Mouse (Mus musculus) intestine, embryonic 16.5 days (tissue): Measurements from ENCODE around the gene Slc38a11. TPM values are rescaled to one million over a fixed set of nuclear protein-coding genes. Genes with fewer than 3 reads are reported as not detected.
A peak's percentile ranks its signal among the peaks of the same experiment; 100 is the strongest.

Experiments used
- ATAC-seq: fragments of 200-750 bp; cut with Nextera tagmentation; 2 replicates; pipeline ENCODE4 v1.8.0; 2017; ENCODE audit warnings: moderate TSS enrichment, moderate library complexity
- H3K27ac ChIP-seq: fragments of 300-500 bp; sonication (generic); 2 replicates; pipeline ENCODE4 v1.5.1; 2014; ENCODE audit warnings: mild to moderate bottlenecking, low read length
- H3K27me3 ChIP-seq: fragments of 300-500 bp; sonication (generic); replicated peaks from 2 replicates; pipeline ENCODE4 v1.6.1; 2014; ENCODE audit warnings: low read length, control low read depth, mixed read lengths; ENCODE audit not compliant: control insufficient read depth, insufficient read depth
- H3K36me3 ChIP-seq: fragments of 300-500 bp; sonication (generic); 2 replicates; pipeline ENCODE4 v1.6.1; 2014; ENCODE audit warnings: low read length, control low read depth; ENCODE audit not compliant: control insufficient read depth, insufficient read depth
- H3K4me1 ChIP-seq: fragments of 300-500 bp; sonication (generic); 2 replicates; pipeline ENCODE4 v1.6.1; 2014; ENCODE audit warnings: low read length, control low read depth, mixed read lengths; ENCODE audit not compliant: control insufficient read depth, insufficient read depth
- H3K4me2 ChIP-seq: fragments of 300-500 bp; sonication (generic); 2 replicates; pipeline ENCODE4 v1.6.1; 2014; ENCODE audit warnings: low read depth, low read length, control low read depth
- H3K4me3 ChIP-seq: fragments of 300-500 bp; sonication (generic); 2 replicates; pipeline ENCODE4 v1.5.1; 2014; ENCODE audit warnings: mild to moderate bottlenecking, low read length
- H3K9ac ChIP-seq: fragments of 300-500 bp; sonication (generic); 2 replicates; pipeline ENCODE4 v1.6.1; 2014; ENCODE audit warnings: low read depth, low read length
- H3K9me3 ChIP-seq: fragments of 300-500 bp; sonication (generic); 2 replicates; pipeline ENCODE4 v1.6.1; 2016; ENCODE audit warnings: low read length, control low read depth; ENCODE audit not compliant: control insufficient read depth
- WGBS: fragments of 180-500 bp; shearing (Covaris S2); extraction: QIAGEN DNeasy Blood & Tissue Kit; methylation state at CpG from one replicate; pipeline ENCODE4 v1.1.7; 2014; 5-methylcytosine and 5-hydroxymethylcytosine counted together
- polyA plus RNA-seq: library from polyadenylated mRNA; unstranded; fragments of >200 nt; fragmentation: Nextera tagmentation; extraction: Ambion mirVana; gene quantifications from 2 replicates; pipeline ENCODE4 v1.2.1, GENCODE M21; 2015

Gene Slc38a11
- polyA plus RNA-seq, 1 experiment from 2014 or later, result 0.57 TPM

DNA sequence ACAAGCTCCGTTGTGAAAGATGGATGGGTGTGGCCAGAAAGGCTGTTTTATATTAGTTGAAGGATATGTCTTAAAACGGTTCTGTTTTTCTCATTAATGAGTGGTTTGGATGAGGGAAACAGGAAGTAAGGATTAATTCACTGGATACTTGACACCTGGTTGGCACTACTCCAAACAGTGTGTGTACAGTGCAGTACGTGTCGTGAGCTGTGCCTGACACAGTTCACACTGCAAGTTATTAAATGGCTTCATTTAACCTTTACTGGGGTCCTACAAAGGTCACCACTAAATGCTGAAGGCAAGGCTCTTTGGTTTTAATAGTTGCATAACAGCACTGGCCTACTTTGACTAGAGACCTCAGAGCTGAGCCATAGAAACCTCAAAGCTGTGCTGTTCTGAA, 18.7 kb upstream of the Slc38a11 start:
- Histone ChIP-seq H3K36me3 (no peaks in the 10 kb centered on the region), H3K27ac (no peak overlapping the region), H3K9me3 (no peaks in the 10 kb centered on the region), H3K4me1 (peaks cover 4% of the 10 kb centered on the region; the same call in 1 of the 2 replicates), H3K4me3 (no peak overlapping the region), H3K9ac (no peak overlapping the region), H3K4me2 (no peak overlapping the region), H3K27me3 (no peaks in the 10 kb centered on the region)
- 22% methylated on average over 4 of the region's 4 CpGs for WGBS
- ATAC-seq, result peak; percentile 72

DNA sequence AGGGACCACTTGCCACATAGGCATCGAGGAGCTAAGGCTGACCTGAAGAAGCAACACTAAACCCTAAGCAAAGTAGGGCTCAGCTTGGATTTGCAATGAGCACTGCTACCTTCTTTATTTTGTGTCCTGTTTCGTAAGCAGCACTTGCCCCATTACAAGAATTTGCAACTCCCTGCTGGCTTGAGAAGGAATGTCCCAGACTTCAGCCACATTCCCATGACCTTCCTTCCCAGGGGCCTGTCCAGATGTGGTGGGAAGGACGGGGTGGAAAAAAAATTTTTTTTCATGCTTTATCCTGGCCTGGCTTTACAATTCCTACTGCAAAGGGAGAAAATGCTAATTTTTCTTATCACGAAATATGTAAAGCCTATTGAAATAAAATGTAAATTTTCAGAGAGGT, 14.6 kb upstream of the Slc38a11 start:
- Histone ChIP-seq H3K36me3 (no peaks in the 10 kb centered on the region), H3K27me3 (no peaks in the 10 kb centered on the region), H3K9me3 (no peaks in the 10 kb centered on the region), H3K27ac (no peak overlapping the region), H3K4me3 (no peak overlapping the region), H3K4me2 (no peak overlapping the region), H3K4me1 (peaks cover 4% of the 10 kb centered on the region; the same call in 1 of the 2 replicates), H3K9ac (no peak overlapping the region)
- ATAC-seq, result no peak
- 69% methylated on average over 4 of the region's 4 CpGs for WGBS

DNA sequence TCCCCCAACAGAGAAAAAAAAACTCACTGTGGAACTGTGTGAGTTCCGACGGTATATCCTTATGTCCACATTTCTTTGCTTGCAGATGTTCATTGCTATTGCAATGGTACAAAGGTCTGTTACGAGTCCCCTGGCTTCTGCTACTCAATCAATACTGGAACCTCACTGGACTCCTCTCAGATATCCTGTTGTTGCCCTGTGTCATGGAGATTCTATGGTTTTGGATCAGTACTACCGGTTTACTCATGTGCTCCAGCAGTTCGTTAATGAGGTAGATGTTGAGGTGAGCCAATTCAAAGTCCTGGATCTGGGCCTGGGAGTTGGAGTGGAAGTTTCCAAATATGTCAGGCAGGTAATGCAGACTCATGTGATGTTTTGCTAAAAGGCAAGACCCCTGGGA, 10.6 kb upstream of the Slc38a11 start:
- Histone ChIP-seq H3K9ac (no peak overlapping the region), H3K36me3 (no peaks in the 10 kb centered on the region), H3K4me1 (no peaks in the 10 kb centered on the region), H3K27ac (no peak overlapping the region), H3K9me3 (no peaks in the 10 kb centered on the region), H3K27me3 (no peaks in the 10 kb centered on the region), H3K4me2 (no peak overlapping the region), H3K4me3 (no peak overlapping the region)
- WGBS, result 74% methylated on average over 5 of the region's 5 CpGs
- ATAC-seq, result no peak

DNA sequence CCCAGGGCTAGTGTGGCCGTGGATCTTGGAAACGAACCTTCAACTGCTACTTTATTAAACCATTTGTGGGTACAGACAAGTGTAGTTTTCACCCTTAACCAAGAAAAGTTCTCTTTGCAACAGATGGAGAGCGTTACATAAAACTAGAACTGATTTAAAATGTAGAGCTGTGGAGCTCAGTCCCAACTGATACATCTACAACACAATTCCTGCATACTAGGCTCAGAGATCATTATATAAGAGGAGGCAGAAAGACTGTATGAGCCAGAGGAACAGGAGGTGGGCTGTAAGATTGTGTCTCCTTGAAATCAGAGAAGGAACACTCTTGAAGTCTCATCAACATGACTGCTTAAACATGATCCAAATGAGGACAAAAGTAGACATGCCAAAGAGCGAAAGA, 9.2 kb upstream of the Slc38a11 start:
- WGBS, result 87% methylated on average over 4 of the region's 4 CpGs
- ATAC-seq, result no peak

DNA sequence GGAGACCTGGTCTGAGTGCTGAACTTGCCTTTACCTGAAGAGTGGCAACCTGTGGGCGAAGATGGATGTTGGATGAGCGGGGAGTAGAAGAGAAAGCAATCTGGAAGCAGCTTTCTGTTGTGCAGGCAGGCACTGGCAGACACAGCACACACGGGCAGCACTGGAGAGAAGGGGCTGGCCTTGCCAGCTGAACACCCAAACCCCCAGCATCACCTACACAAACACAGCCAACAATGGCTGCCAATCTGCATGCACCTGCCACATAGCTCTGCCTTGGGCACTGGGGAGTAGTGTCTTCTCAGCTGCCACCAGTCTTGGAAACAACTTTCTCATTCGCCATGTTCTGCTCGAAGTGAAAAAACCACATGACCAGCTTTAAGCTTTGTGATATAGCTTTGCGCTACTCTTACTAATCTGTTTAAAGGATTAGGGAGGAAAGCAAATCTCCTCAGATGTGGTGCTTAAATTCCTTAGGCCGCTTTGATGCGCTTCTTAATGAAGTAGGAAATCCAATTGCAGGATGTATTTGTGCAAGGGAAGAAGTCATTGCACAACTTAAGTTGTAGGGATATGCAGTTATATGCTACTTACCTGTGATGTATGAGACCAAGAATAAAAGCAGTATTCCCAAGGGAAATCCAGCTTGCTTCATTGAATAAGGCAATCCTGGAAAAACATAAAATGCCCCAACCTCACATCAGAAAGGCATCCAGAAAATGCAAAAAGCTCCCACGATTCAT, 2.9 kb downstream of the Slc38a11 start:
- Histone ChIP-seq H3K27ac (no peak overlapping the region), H3K9me3 (no peaks in the 10 kb centered on the region), H3K4me2 (no peak overlapping the region), H3K27me3 (no peaks in the 10 kb centered on the region), H3K9ac (no peak overlapping the region), H3K4me1 (peaks cover 4% of the 10 kb centered on the region; the same call in 1 of the 2 replicates), H3K36me3 (no peaks in the 10 kb centered on the region), H3K4me3 (no peak overlapping the region)
- ATAC-seq, result no peak
- WGBS, result 87% methylated on average over 9 of the region's 9 CpGs

More for the DNA sequence above, 9.2 kb upstream of the Slc38a11 start:
- Histone ChIP-seq H3K9me3 (no peaks in the 10 kb centered on the region), H3K4me3 (no peak overlapping the region), H3K9ac (no peak overlapping the region), H3K4me2 (no peak overlapping the region), H3K36me3 (no peaks in the 10 kb centered on the region), H3K27me3 (no peaks in the 10 kb centered on the region), H3K4me1 (no peaks in the 10 kb centered on the region), H3K27ac (no peak overlapping the region)

DNA sequence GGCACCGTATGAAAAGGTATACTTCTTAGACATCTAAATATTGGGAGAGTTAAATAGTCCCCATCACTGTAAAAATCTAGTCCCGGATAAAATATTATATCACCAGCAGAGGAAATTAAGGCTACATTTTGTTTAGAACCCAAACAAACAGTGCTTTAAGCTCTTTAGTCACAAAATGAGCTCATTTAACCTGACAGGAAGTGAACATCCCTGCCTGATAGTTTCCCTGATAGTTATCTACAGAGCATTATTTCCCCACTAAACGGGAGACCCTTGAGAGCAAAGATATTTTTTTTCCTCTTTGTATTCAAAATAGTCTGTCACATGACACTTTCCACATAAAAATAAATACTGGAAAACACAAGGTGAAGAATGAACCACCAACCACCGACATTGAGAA, 16.5 kb downstream of the Slc38a11 start:
- WGBS, result 41% methylated on average over 4 of the region's 4 CpGs

DNA sequence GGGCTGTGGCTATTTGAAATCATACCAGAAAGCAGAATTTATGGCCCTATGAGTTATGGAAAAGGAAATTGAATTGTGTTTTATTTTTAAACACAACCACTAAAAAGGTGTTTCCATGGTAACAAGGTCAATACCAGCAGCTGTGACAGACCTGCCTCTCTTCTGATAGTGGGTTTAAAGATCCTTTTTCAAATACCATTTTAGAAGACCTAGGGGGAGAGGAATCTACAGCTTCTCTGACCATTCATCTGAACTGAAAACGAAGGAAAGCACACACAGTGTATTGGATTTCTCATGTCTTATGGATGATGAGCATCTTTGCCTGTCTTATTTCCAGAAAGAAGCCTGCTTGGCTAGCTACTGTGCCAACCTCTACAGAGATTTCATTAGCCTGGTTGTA, 16.9 kb downstream of the Slc38a11 start:
- H3K4me3 ChIP-seq, result no peak overlapping the region
- no peaks in the 10 kb centered on the region for H3K36me3 ChIP-seq
- H3K4me2 ChIP-seq, result no peak overlapping the region
- ATAC-seq, result no peak
- H3K9ac ChIP-seq, result no peak overlapping the region
- no peaks in the 10 kb centered on the region for H3K9me3 ChIP-seq
- H3K4me1 ChIP-seq, result no peaks in the 10 kb centered on the region
- H3K27me3 ChIP-seq, result no peaks in the 10 kb centered on the region
- H3K27ac ChIP-seq, result no peak overlapping the region
- 49% methylated on average over 1 of the region's 1 CpGs for WGBS

More for the DNA sequence above, 16.5 kb downstream of the Slc38a11 start:
- no peak overlapping the region for H3K27ac ChIP-seq
- no peak overlapping the region for H3K4me3 ChIP-seq
- no peaks in the 10 kb centered on the region for H3K36me3 ChIP-seq
- H3K4me2 ChIP-seq, result no peak overlapping the region
- ATAC-seq, result no peak
- H3K27me3 ChIP-seq, result no peaks in the 10 kb centered on the region
- H3K9me3 ChIP-seq, result no peaks in the 10 kb centered on the region
- no peaks in the 10 kb centered on the region for H3K4me1 ChIP-seq
- no peak overlapping the region for H3K9ac ChIP-seq

DNA sequence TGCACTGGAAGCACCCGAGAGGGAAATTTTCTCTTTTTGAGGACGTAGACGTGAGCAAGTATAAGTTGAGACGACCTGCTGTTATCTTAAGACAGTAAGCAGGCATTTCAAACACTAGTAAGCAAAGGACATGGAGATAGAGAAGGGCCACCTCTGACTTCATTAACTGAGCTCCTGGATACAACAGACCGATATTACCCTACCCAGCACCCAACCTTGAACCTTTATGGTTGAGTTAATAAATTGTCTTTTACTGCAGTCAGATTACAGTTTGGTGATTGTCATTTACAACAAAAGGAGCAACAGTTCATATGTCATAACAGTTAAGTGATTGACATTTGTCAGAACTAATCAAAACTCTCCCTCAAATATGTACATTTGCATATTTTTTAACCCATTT, 17.8 kb downstream of the Slc38a11 start:
- peak; percentile 70; the same call in 1 of the 2 replicates for ATAC-seq

DNA sequence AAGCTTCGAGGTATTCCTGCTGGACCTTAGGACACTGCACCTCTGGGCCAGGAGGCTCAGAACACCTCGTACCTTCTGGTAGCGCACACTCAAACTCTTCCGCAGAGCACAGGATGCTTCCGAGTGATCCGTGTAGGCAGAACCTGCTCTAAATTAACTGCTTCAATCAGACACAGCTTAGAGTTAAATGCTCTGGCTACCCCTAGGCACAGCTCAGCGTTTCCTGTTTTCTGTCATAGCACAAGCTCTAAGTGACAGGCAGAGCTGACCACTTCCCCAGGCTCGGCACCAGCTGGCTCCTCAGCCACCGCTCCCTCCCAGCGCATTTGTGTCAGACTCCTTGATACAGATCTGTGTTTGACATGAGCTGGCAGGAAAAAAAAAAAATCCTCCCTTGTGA, 21.8 kb downstream of the Slc38a11 start:
- WGBS, result 54% methylated on average over 10 of the region's 10 CpGs
- H3K36me3 ChIP-seq, result no peaks in the 10 kb centered on the region
- H3K4me3 ChIP-seq, result no peak overlapping the region
- no peak overlapping the region for H3K9ac ChIP-seq
- H3K9me3 ChIP-seq, result no peaks in the 10 kb centered on the region
- no peak overlapping the region for H3K27ac ChIP-seq
- H3K27me3 ChIP-seq, result no peaks in the 10 kb centered on the region
- no peaks in the 10 kb centered on the region for H3K4me1 ChIP-seq
- no peak overlapping the region for H3K4me2 ChIP-seq
- ATAC-seq, result no peak; the same call in 1 of the 2 replicates

More for the DNA sequence above, 17.8 kb downstream of the Slc38a11 start:
- no peak overlapping the region for H3K4me3 ChIP-seq
- WGBS, result 69% methylated on average over 5 of the region's 5 CpGs
- H3K4me2 ChIP-seq, result no peak overlapping the region
- no peak overlapping the region for H3K9ac ChIP-seq
- no peak overlapping the region for H3K27ac ChIP-seq
- no peaks in the 10 kb centered on the region for H3K9me3 ChIP-seq
- no peaks in the 10 kb centered on the region for H3K36me3 ChIP-seq
- no peaks in the 10 kb centered on the region for H3K4me1 ChIP-seq
- no peaks in the 10 kb centered on the region for H3K27me3 ChIP-seq

DNA sequence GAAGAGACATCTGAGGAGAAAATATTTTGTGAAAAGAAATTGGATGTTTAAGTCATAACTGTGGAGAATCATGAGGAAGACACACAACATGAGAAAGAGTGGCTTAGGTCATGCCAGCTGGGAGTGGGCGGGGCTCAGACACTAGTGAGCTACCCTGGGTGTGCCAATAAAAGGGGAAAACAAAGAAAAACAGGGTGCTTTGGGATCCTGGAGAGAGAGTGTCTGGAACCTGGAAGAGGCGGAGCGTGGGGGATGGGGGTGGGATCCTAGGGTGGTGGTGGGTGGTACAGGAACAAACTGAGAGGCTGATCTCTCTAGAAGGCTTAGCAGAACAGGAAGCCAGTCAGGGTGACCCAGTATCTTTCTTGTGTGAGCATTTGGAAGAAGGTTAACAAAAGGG, 23.0 kb downstream of the Slc38a11 start:
- WGBS, result 75% methylated on average over 3 of the region's 3 CpGs
- H3K4me3 ChIP-seq, result no peak overlapping the region
- H3K9ac ChIP-seq, result no peak overlapping the region
- no peak for ATAC-seq
- no peak overlapping the region for H3K4me2 ChIP-seq
- no peaks in the 10 kb centered on the region for H3K4me1 ChIP-seq
- H3K36me3 ChIP-seq, result no peaks in the 10 kb centered on the region
- no peak overlapping the region for H3K27ac ChIP-seq
- H3K27me3 ChIP-seq, result no peaks in the 10 kb centered on the region
- H3K9me3 ChIP-seq, result no peaks in the 10 kb centered on the region
